Mouse (Mus musculus): ENCODE data around the gene Mymx. TPM values are rescaled to one million over a fixed set of nuclear protein-coding genes. Genes with fewer than 3 reads are reported as not detected.

Gene Mymx
- polyA plus RNA-seq (2016; fragmentation: Nextera tagmentation; extraction: Ambion mirVana) = not detected in 2 replicates

DNA sequence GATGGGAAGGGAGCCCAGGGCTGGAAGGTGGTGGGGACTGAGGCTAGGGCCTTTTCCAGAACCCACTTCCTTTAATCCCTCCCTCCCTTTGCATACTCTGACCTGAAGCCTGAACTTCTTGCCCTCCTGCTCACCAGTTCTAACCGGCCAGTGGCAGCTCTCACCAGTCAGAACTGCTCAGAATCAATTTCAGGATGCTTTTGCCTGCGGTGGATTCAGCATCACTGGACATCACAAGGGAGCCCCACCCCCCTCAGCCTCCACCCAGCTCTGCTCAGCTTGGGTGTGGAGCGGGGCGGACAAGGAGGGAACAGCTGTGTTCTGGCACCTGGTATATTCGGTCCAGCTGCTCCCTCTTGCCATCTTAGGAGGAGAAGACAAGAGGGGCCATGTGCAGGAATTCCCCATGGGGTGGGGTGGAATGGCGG lies at the start of gene Mymx:
TSS of gene Mymx (minus strand) at position 226 of the 428 bp plus-strand sequence.
- no peak for ATAC-seq (ENCODE audit: low FRiP score, low read depth)
- Histone ChIP-seq H3K4me2 (replicated peaks) (0 out of 2 replicates have a peak within 1 kb of the TSS, but pooled peaks have one; percentile 0), H3K36me3 (no peaks in the 10 kb centered on the region), H3K9me3 (no peaks in the 10 kb centered on the region), H3K4me3 (no peak within 1 kb of the TSS), H3K27me3 (peaks cover 37% of the 10 kb centered on the region), H3K27ac (replicated peaks) (no peak within 1 kb of the TSS), H3K4me1 (peaks cover 24% of the 10 kb centered on the region), H3K9ac (replicated peaks) (0 out of 2 replicates have a peak within 1 kb of the TSS, but pooled peaks have one; percentile 24)
- WGBS = 32% methylated on average over 6 of the region's 6 CpGs

DNA sequence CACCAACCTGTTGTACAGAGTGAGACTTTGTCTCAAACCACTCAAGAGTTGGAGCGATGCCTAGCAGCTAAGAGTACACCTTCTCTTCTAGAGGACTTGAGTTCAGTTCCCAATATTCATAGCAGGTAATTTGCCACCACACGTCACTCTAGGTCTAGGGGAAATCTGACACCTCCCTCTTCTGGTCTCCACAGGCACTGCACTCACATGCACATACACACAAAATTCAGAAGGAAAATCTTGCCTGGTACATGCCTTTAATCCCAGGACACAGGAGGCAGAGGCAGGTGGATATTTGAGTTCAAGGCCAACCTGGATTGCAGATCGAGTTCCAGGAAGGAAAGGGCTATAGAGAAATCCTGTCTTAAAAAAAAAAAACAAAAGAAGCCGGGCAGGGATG lies 42.3 kb upstream of the Mymx start:
- Histone ChIP-seq H3K9ac (replicated peaks) (no peak overlapping the region), H3K4me1 (no peaks in the 10 kb centered on the region), H3K4me2 (replicated peaks) (no peak overlapping the region), H3K4me3 (no peak overlapping the region), H3K9me3 (no peaks in the 10 kb centered on the region), H3K36me3 (no peaks in the 10 kb centered on the region), H3K27ac (replicated peaks) (no peak overlapping the region), H3K27me3 (no peaks in the 10 kb centered on the region)
- 92% methylated on average over 4 of the region's 4 CpGs for WGBS
- no peak for ATAC-seq (ENCODE audit: low FRiP score, low read depth)

DNA sequence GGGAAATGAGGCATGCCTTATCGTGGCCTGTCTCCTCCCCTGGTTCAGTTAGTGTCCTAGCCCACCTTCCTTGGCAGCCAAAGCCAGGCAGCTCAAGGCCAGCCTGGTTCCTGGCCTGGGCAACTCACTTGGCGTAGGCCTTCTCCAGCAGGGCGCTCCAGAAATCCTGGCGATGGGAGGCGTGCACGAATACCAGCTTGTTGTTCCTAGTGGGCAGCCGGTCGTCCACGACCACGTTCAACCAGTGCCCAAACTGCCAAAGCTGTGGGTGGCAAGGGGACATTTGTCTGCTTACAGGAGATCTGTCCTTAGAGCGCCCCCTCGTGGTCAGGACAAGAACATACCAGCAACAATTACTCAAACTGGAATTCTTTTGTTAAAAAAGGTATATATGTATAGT lies 40.8 kb upstream of the Mymx start:
- Histone ChIP-seq H3K27ac (replicated peaks) (no peak overlapping the region), H3K36me3 (no peaks in the 10 kb centered on the region), H3K4me1 (no peaks in the 10 kb centered on the region), H3K27me3 (no peaks in the 10 kb centered on the region), H3K9me3 (no peaks in the 10 kb centered on the region), H3K4me2 (replicated peaks) (no peak overlapping the region), H3K4me3 (no peak overlapping the region), H3K9ac (replicated peaks) (no peak overlapping the region)
- ATAC-seq (ENCODE audit: low FRiP score, low read depth) = no peak
- 24% methylated on average over 12 of the region's 12 CpGs for WGBS

DNA sequence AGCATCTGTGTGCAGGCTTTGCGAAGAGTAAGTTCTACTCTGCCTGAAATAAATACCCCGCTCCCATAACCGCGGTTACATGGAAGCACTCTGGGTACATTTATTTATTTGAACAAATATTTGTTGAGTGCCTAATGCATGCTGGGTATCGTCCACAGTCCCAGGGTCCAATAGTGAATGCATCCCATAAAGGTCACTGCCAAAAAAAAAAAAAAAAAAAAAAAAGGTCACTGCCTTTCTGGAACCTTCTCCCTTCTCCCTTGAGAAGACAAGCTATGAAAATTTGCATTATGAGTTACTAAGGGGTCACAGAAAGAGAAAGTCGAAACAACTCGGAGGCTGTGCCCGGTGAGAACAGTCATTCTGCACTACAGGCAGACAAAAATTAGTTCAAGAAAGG lies 40.1 kb upstream of the Mymx start:
- H3K9ac ChIP-seq (replicated peaks) = no peak overlapping the region
- no peaks in the 10 kb centered on the region for H3K36me3 ChIP-seq
- 88% methylated on average over 8 of the region's 8 CpGs for WGBS
- ATAC-seq (ENCODE audit: low FRiP score, low read depth) = no peak
- no peak overlapping the region for H3K27ac ChIP-seq (replicated peaks)
- no peaks in the 10 kb centered on the region for H3K9me3 ChIP-seq
- H3K4me3 ChIP-seq = no peak overlapping the region
- H3K4me1 ChIP-seq = no peaks in the 10 kb centered on the region
- no peaks in the 10 kb centered on the region for H3K27me3 ChIP-seq
- H3K4me2 ChIP-seq (replicated peaks) = no peak overlapping the region

DNA sequence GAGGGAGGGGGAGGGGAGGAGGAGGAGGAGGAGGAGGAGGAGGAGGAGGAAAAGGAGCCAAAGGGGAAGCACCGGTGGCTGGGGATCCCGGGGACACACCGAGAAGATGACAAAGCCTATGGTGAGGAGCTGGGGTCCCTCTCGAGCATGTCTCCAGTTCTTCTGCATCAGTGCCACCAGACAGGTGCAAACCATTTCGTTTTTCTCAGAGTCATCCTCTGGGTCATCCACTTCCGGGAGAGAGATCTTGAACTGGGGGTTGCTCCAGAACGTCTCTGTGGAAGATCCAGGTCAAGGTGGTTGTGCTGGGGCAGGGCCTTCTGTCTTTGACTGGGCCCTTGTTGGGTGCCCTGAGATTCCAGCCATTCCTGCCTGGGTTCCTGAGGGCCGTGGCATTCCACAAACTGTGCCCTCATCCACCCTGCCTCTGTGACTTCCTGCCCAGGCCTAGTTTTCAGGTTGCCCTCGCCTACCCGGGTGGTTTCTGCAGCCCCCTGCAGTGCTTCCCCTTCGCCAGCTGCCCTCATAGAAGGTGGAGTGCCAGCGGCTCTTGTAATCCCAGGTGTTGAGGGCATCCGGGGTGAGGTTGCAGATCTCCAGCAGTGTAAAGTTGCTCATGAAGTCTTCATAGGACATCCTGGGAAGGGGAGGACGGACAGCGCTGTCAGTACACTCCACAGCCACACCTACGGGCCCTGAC lies 36.8 kb upstream of the Mymx start:
- Histone ChIP-seq H3K9me3 (no peaks in the 10 kb centered on the region), H3K9ac (replicated peaks) (no peak overlapping the region), H3K36me3 (no peaks in the 10 kb centered on the region), H3K4me3 (no peak overlapping the region), H3K27me3 (no peaks in the 10 kb centered on the region), H3K27ac (replicated peaks) (no peak overlapping the region), H3K4me1 (no peaks in the 10 kb centered on the region), H3K4me2 (replicated peaks) (no peak overlapping the region)
- 80% methylated on average over 16 of the region's 16 CpGs for WGBS
- ATAC-seq (ENCODE audit: low FRiP score, low read depth) = no peak

DNA sequence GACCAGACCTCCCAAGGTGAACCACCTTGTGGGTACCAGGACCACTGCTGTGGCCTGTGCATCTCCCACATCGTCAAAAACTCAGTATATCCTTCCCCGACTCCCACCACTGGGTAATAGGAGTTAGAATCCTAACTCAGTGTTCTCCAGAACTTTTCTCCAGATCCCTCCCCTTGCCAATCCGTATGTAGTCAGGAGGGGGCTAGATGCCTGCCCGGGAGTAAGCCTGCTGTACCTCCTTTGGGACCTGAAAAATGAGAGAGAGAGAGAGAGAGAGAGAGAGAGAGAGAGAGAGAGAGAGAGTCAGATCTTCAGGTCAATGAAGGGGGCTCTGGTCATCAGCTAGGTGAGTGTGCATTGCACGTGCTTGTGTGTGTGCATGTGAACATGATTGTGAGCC lies 32.1 kb upstream of the Mymx start:
- H3K4me1 ChIP-seq = peaks cover 12% of the 10 kb centered on the region
- no peak for ATAC-seq (ENCODE audit: low FRiP score, low read depth)
- no peak overlapping the region for H3K9ac ChIP-seq (replicated peaks)
- 83% methylated on average over 5 of the region's 5 CpGs for WGBS
- H3K36me3 ChIP-seq = no peaks in the 10 kb centered on the region
- H3K27ac ChIP-seq (replicated peaks) = no peak overlapping the region
- H3K9me3 ChIP-seq = no peaks in the 10 kb centered on the region
- H3K4me2 ChIP-seq (replicated peaks) = no peak overlapping the region
- no peak overlapping the region for H3K4me3 ChIP-seq
- 0 out of 2 replicates have a peak, but pooled peaks cover 12% of the 10 kb centered on the region for H3K27me3 ChIP-seq

DNA sequence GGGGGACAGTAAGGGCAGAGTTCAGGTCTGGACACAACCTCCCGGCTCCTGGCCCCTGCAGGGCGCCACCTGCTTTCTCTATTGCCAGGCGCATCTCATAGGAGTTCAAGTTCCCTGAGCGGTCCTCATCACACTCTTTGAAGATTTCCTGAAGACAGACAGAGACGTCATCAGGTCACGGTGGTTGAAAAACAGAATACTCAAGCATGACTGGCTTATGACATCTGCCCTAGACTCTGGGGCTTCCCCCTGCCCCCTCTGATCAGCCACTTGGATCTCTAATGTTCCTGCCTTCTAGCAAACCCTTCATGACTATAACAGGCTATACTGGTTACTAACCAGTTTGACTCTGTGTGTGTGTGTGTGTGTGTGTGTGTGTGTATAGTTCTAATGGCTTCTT lies 30.0 kb upstream of the Mymx start:
- no peak for ATAC-seq (ENCODE audit: low FRiP score, low read depth)
- Histone ChIP-seq H3K9me3 (no peaks in the 10 kb centered on the region), H3K4me1 (peaks cover 12% of the 10 kb centered on the region), H3K27me3 (0 out of 2 replicates have a peak, but pooled peaks cover 12% of the 10 kb centered on the region), H3K4me3 (no peak overlapping the region), H3K36me3 (no peaks in the 10 kb centered on the region), H3K9ac (replicated peaks) (no peak overlapping the region), H3K4me2 (replicated peaks) (no peak overlapping the region), H3K27ac (replicated peaks) (no peak overlapping the region)
- WGBS = 82% methylated on average over 6 of the region's 6 CpGs

DNA sequence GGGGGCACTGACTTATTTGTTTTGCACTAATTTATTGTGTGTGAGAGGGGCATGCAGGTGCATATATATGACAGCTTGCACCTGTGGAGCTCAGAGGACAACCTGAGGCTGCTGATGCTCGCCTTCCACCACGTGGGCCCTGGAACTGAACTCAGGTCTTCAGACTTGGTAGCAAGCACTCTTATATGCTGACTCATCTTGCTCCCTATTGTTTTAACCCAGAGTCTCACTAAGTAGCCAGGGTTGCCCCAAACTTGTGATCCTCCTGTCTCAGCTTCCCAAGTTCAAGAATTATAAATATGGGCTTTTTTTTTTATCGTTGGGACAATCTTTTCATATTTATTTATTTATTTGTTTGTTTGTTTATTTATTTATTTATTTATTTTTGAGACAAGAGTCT lies 29.1 kb upstream of the Mymx start:
- Histone ChIP-seq H3K4me3 (peak overlapping the region; percentile 45), H3K36me3 (no peaks in the 10 kb centered on the region), H3K27me3 (0 out of 2 replicates have a peak, but pooled peaks cover 12% of the 10 kb centered on the region), H3K27ac (replicated peaks) (no peak overlapping the region), H3K9ac (replicated peaks) (no peak overlapping the region), H3K4me1 (peaks cover 16% of the 10 kb centered on the region), H3K4me2 (replicated peaks) (peak overlapping the region; percentile 69), H3K9me3 (no peaks in the 10 kb centered on the region)
- WGBS = 53% methylated on average over 3 of the region's 3 CpGs
- no peak; the same call in 1 of the 2 replicates for ATAC-seq (ENCODE audit: low FRiP score, low read depth)

DNA sequence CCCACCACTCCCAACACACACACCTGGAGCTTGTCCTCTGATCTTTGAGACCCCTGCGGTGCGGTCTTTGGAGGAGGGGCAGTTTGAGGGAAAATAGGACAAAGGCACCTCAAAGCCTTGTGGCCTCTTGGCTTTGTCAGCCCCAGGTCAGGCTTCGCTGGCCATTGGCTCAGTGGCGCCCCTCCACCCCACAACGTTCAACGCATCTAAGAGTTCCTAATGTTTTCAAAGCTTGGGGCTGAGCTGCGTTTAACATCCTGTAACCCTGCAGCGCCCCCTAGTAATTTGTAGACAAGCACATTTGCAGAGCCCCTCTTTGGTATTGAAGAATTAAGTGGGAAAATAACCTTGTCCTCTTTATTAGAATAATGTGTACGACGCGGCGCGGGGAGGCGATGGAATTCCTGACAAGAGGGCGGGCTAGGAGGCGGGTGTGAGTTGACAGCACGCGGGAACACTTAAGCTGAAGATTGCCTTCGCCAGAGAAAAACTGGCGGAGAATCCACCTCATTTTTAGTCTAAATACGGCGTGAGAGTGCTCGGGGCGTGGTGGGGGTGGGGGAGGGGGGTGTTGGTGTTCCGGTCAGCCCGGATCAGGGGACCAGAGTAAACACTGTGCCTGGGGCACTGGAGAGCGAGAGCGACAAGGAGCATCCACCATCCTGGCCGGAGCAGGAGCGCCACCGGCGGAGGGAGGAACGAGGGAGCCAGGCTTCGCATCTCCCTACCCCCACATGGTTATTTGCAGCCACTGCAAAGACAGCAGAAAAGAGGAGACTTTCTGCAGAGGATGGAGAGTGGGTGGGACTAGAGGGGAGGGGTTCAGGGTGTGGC lies 28.2 kb upstream of the Mymx start:
- H3K4me1 ChIP-seq = peaks cover 16% of the 10 kb centered on the region
- ATAC-seq (ENCODE audit: low FRiP score, low read depth) = peak; percentile 83
- H3K4me2 ChIP-seq (replicated peaks) = peak overlapping the region; percentile 69
- H3K9me3 ChIP-seq = no peaks in the 10 kb centered on the region
- peak overlapping the region; percentile 45 for H3K4me3 ChIP-seq
- H3K27ac ChIP-seq (replicated peaks) = peak overlapping the region; percentile 44
- H3K27me3 ChIP-seq = 0 out of 2 replicates have a peak, but pooled peaks cover 12% of the 10 kb centered on the region
- no peaks in the 10 kb centered on the region for H3K36me3 ChIP-seq
- peak overlapping the region; percentile 54 for H3K9ac ChIP-seq (replicated peaks)
- under 1% methylated on average over 34 of the region's 34 CpGs for WGBS

DNA sequence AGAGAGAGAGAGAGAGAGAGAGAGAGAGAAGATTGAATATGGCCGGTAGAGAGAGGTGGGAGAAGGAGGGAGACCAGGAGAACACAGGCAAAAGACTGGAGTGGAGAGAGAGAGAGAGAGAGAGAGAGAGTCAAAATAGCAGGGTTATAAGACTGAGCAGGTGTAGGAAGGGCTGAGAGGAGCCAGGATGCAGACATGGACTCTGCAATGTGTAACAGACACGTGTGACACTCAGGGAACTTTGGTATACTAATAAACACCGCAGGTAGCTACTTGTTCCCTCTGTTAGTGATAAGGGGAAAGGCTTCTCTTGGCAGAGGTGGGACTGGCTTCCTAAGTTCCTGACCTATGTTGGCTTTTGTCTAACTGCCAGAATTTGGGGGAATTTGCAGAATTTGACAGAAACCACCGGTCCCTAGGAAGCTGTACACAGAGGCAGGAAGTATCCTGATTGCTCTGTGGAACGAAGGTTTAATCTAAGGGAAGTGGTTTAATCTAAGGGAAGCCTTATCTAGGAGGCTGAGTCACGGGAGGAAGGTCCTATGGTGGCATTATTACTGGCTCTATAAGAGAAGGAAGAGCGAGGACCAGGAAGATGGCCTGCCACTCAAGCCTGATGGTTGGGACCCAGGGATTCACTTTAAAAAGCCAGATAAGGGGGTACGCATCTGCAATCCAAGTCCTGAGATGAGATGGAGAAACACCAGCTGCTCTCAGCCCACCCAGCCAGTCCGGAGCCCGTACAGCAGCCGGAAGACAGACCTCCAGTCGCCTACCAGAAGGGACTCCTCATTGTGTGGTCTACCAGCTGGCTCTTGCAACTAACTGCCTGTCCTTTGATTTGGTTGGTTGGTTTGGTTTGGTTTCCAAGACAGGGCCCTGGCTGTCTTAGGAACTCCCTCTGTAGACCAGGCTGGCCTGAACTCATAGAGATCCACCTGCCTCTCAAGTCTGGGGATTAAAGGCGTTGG lies 27.3 kb upstream of the Mymx start:
- H3K36me3 ChIP-seq = no peaks in the 10 kb centered on the region
- H3K4me2 ChIP-seq (replicated peaks) = peak overlapping the region; percentile 69
- 0 out of 2 replicates have a peak overlapping the region, but pooled peaks have one; percentile 54 for H3K9ac ChIP-seq (replicated peaks)
- WGBS = 74% methylated on average over 13 of the region's 13 CpGs
- no peaks in the 10 kb centered on the region for H3K9me3 ChIP-seq
- 0 out of 2 replicates have a peak overlapping the region, but pooled peaks have one; percentile 45 for H3K4me3 ChIP-seq
- ATAC-seq (ENCODE audit: low FRiP score, low read depth) = peak; percentile 20; the same call in 1 of the 2 replicates
- H3K4me1 ChIP-seq = peaks cover 16% of the 10 kb centered on the region
- 0 out of 2 replicates have a peak, but pooled peaks cover 12% of the 10 kb centered on the region for H3K27me3 ChIP-seq
- no peak overlapping the region for H3K27ac ChIP-seq (replicated peaks)

DNA sequence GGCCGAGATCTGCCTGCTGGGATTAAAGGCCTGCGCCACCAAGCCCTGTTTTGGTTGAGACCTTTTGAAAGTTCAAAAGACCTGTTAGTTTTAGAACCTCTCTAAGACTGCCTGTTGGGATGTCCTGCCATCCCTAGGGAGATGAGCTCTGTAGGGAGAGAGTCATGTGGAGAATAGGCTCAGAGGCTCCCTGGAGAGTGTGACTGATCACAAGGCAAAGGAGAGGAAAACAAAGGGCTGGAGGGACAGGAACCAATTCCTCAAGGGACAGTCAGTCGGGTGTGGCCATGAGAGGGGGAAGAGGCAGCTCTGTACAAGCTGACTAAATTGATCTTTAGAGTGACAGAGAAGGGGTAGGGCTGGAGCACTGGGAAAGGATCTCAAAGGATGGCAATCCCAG lies 26.3 kb upstream of the Mymx start:
- H3K9ac ChIP-seq (replicated peaks) = no peak overlapping the region
- no peak overlapping the region for H3K4me3 ChIP-seq
- ATAC-seq (ENCODE audit: low FRiP score, low read depth) = no peak
- no peak overlapping the region for H3K4me2 ChIP-seq (replicated peaks)
- H3K4me1 ChIP-seq = peaks cover 16% of the 10 kb centered on the region
- no peaks in the 10 kb centered on the region for H3K9me3 ChIP-seq
- no peak overlapping the region for H3K27ac ChIP-seq (replicated peaks)
- H3K36me3 ChIP-seq = no peaks in the 10 kb centered on the region
- 18% methylated on average over 3 of the region's 3 CpGs for WGBS
- 0 out of 2 replicates have a peak, but pooled peaks cover 12% of the 10 kb centered on the region for H3K27me3 ChIP-seq

Data from midbrain, embryonic 12.5 days (tissue).